Mouse (Mus musculus) heart, embryonic 10.5 days (tissue): Measurements from ENCODE around the gene Tmprss9. TPM values are rescaled to one million over a fixed set of nuclear protein-coding genes. Genes with fewer than 3 reads are reported as not detected.

ENCODE experiments used
- DNase-seq: peaks from one replicate; pipeline ENCODE4 v3.0.0-alpha.2; 2017; ENCODE audit warnings: low spot score
- H3K27ac ChIP-seq: fragments of 300-500 bp; sonication (generic); 2 replicates; pipeline ENCODE4 v1.5.1; 2016; ENCODE audit warnings: mild to moderate bottlenecking
- H3K27me3 ChIP-seq: fragments of 300-500 bp; sonication (generic); 2 replicates; pipeline ENCODE4 v1.6.1; 2016; ENCODE audit warnings: mild to moderate bottlenecking; ENCODE audit not compliant: poor library complexity, insufficient read depth, severe bottlenecking
- H3K36me3 ChIP-seq: fragments of 300-500 bp; sonication (generic); 2 replicates; pipeline ENCODE4 v1.6.1; 2016; ENCODE audit warnings: mild to moderate bottlenecking, moderate library complexity
- H3K4me1 ChIP-seq: fragments of 300-500 bp; sonication (generic); 2 replicates; pipeline ENCODE4 v1.6.1; 2016; ENCODE audit warnings: mild to moderate bottlenecking
- H3K4me3 ChIP-seq: fragments of 300-500 bp; sonication (generic); 2 replicates; pipeline ENCODE4 v1.5.1; 2016; ENCODE audit warnings: mild to moderate bottlenecking, moderate library complexity
- H3K9me3 ChIP-seq: fragments of 300-500 bp; sonication (generic); 2 replicates; pipeline ENCODE4 v1.6.1; 2016; ENCODE audit warnings: mild to moderate bottlenecking, moderate library complexity
- WGBS: fragments of 180-500 bp; shearing (Covaris S2); methylation state at CpG from one replicate; pipeline ENCODE4 v1.1.7; 2016; 5-methylcytosine and 5-hydroxymethylcytosine counted together
- polyA plus RNA-seq: library from polyadenylated mRNA; unstranded; fragments of >200 nt; fragmentation: Nextera tagmentation; extraction: Ambion mirVana; gene quantifications from 2 replicates; pipeline ENCODE4 v1.2.1, GENCODE M21; 2016

Gene Tmprss9
- polyA plus RNA-seq, 1 experiment from 2014 or later, result not detected

DNA sequence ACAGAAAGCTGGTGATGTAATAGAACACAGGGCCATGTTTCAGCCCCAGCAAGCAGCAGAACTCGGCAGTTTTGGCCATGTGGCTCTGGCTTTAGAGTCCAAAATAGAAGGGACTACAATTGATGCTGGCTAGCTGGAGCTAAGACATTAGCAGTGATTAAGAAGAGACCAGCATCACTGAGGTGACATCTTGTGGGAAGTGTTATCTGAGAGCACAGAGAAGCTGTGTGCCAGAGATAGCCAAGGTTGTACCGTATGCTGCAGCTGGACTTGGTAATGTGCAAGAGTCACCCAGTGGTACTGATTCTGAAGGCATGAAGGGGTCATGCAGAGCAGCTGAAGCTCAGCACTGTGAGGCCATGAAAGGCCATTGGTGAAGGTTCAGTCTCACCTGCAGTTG lies 43.6 kb downstream of the Tmprss9 start:
- Histone ChIP-seq H3K4me1 (peaks cover 44% of the 10 kb centered on the region), H3K27me3 (no peaks in the 10 kb centered on the region), H3K9me3 (no peaks in the 10 kb centered on the region), H3K4me3 (no peak overlapping the region), H3K27ac (no peak overlapping the region), H3K36me3 (peaks cover 55% of the 10 kb centered on the region)
- no peak for DNase-seq
- WGBS, result 69% methylated on average over 2 of the region's 2 CpGs

GRCm38 (mm10) chr10:80915736-80916135 lies 44.1 kb downstream of the Tmprss9 start:
- Histone ChIP-seq H3K4me3 (no peak overlapping the region), H3K36me3 (peaks cover 50% of the 10 kb centered on the region), H3K9me3 (no peaks in the 10 kb centered on the region), H3K27me3 (no peaks in the 10 kb centered on the region), H3K27ac (no peak overlapping the region), H3K4me1 (peaks cover 44% of the 10 kb centered on the region)
- 80% methylated on average over 4 of the region's 4 CpGs for WGBS
- DNase-seq, result no peak

DNA sequence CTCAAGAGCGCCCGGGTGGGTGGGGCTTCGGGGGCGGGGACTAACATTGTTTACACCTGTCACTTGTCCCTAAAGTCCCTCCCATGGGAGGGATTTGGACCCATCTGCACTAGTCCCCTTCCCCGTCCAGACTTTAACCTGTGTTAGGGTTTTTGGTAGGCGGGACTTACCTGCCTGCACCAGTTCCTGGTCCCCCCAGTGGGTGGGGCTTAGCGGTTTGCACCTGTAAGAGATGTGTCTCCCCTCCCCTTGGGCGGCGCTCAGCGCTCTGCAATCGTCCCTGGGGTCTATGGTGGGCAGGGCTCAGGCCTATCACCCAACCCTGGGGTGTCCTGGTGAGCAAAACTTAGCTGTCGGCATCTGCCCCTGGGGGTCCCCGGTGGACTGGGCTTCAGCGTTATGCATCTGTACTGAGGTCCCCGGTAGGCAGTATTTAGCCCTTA lies 45.7 kb downstream of the Tmprss9 start:
- Histone ChIP-seq H3K27ac (peak overlapping the region; percentile 93), H3K9me3 (no peaks in the 10 kb centered on the region), H3K36me3 (peaks cover 35% of the 10 kb centered on the region), H3K27me3 (no peaks in the 10 kb centered on the region), H3K4me1 (peaks cover 54% of the 10 kb centered on the region), H3K4me3 (peak overlapping the region; percentile 97)
- WGBS, result 2% methylated on average over 15 of the region's 15 CpGs
- no peak for DNase-seq

DNA sequence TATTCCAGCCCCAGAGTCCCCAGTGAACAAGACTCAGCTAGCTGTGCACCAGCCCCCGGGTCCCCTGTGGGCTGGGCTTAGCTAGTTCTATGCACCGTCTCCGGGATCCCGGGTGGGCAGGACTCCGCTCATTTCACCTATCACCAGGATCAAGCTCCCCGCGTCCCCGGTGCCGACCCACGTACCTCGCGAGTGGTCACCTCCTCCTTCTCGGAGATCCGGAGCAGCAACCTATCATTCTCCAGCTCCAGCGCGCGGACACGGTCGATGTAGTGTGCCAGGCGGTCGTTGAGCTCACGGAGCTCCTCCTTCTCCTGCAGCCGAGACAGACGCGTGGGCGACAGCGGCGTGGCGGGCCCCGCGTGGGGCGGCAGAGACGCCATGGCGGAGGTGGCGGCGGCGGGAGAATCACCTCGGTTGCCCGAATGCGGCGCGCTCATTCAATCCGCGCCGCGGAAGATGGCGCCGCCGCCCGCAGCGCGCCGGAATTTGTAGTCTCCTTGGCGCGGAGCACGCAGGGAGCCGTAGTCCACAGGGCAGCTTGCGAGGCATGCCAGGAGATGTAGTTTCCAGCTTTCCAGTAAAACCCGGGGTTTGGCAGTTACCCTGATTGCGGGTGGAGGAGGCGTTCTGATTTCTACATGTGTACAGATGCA lies 46.3 kb downstream of the Tmprss9 start, which contains the start of gene Lmnb2:
Gene Lmnb2 (minus strand): TSS at position 467 of the 656 bp plus-strand sequence.
- under 1% methylated on average over 61 of the region's 61 CpGs for WGBS
- Histone ChIP-seq H3K4me3 (peak within 1 kb of the TSS; percentile 97), H3K27ac (peak within 1 kb of the TSS; percentile 93), H3K9me3 (no peaks in the 10 kb centered on the region), H3K27me3 (no peaks in the 10 kb centered on the region), H3K4me1 (peaks cover 52% of the 10 kb centered on the region), H3K36me3 (peaks cover 30% of the 10 kb centered on the region)
- peak; percentile 87 for DNase-seq

- H3K9me3 ChIP-seq, result no peaks in the 10 kb centered on the region
- no peak for DNase-seq
- no peaks in the 10 kb centered on the region for H3K27me3 ChIP-seq
- H3K4me1 ChIP-seq, result peaks cover 26% of the 10 kb centered on the region
- H3K4me3 ChIP-seq, result peak overlapping the region; percentile 55
- peak overlapping the region; percentile 81 for H3K27ac ChIP-seq
- H3K36me3 ChIP-seq, result no peaks in the 10 kb centered on the region
- 4% methylated on average over 16 of the region's 16 CpGs for WGBS
Measured at GRCm38 (mm10) chr10:80921923-80922322, 50.3 kb downstream of the Tmprss9 start.

DNA sequence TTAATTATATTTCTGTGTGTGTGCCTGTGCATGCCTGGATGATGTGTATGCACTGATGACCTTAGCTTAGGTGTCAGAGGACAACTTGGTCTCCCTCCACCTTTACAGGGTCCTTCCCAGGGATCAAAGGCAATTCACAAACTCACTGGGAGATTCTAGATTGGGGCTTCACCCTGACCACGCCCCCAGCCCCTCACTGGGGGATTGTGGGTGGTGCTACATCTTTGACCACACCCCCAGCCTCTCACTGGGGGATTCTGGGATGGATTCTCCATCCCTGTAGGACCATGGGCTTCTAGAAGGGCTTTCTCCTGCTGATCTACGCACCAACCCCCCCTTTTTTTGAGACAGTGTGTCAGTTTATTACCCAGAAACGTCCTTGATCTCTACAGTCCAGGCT lies 53.8 kb downstream of the Tmprss9 start:
- no peak for DNase-seq
- Histone ChIP-seq H3K36me3 (no peaks in the 10 kb centered on the region), H3K27ac (no peak overlapping the region), H3K9me3 (no peaks in the 10 kb centered on the region), H3K4me1 (peaks cover 34% of the 10 kb centered on the region), H3K27me3 (peaks cover 2% of the 10 kb centered on the region; the same call in 1 of the 2 replicates), H3K4me3 (no peak overlapping the region)
- WGBS, result 41% methylated on average over 3 of the region's 3 CpGs

- H3K27ac ChIP-seq, result peak overlapping the region; percentile 92
- no peaks in the 10 kb centered on the region for H3K9me3 ChIP-seq
- H3K4me1 ChIP-seq, result peaks cover 55% of the 10 kb centered on the region
- H3K36me3 ChIP-seq, result no peaks in the 10 kb centered on the region
- H3K4me3 ChIP-seq, result peak overlapping the region; percentile 74
- WGBS, result under 1% methylated on average over 48 of the region's 48 CpGs
- H3K27me3 ChIP-seq, result peaks cover 34% of the 10 kb centered on the region
- peak; percentile 95 for DNase-seq
Measured at GRCm38 (mm10) chr10:80928586-80929298, 57.1 kb downstream of the Tmprss9 start.

GRCm38 (mm10) chr10:80929299-80930226 lies 57.9 kb downstream of the Tmprss9 start, which contains the start of gene Gadd45b:
Gene Gadd45b (plus strand): TSS chr10:80930073.
- H3K4me3 ChIP-seq, result peak within 1 kb of the TSS; percentile 74
- under 1% methylated on average over 56 of the region's 56 CpGs for WGBS
- H3K9me3 ChIP-seq, result no peaks in the 10 kb centered on the region
- peaks cover 42% of the 10 kb centered on the region for H3K27me3 ChIP-seq
- peak within 1 kb of the TSS; percentile 92 for H3K27ac ChIP-seq
- peak; percentile 99 for DNase-seq
- H3K36me3 ChIP-seq, result no peaks in the 10 kb centered on the region
- peaks cover 62% of the 10 kb centered on the region for H3K4me1 ChIP-seq

- Histone ChIP-seq H3K9me3 (no peaks in the 10 kb centered on the region), H3K27ac (peak overlapping the region; percentile 84), H3K4me1 (peaks cover 69% of the 10 kb centered on the region), H3K4me3 (peak overlapping the region; percentile 74), H3K36me3 (no peaks in the 10 kb centered on the region), H3K27me3 (peaks cover 50% of the 10 kb centered on the region)
- DNase-seq, result no peak
- 1% methylated on average over 45 of the region's 45 CpGs for WGBS
Measured at GRCm38 (mm10) chr10:80930361-80931152, 58.9 kb downstream of the Tmprss9 start.

DNA sequence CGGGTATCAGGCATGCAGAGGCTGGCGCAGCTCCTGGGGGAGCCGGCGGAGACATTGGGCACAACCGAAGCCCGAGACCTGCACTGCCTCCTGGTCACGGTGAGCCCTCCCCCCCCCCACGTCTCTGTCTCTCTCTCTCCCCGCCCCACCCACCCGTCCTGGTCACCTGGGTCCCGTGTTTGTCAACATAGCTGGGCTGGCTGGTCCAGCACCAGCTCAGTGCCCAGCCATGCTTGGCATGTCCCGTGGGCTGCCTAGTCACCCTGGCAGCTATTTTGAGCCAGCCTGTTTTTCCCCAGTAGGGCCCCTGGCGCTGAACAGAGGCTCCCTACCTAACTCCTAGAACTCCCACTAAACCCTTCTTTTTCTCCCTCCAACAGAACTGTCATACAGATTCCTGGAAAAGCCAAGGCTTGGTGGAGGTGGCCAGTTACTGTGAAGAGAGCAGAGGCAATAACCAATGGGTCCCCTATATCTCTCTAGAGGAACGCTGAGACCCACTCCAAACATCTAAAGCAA lies 59.6 kb downstream of the Tmprss9 start:
- H3K27me3 ChIP-seq, result peaks cover 56% of the 10 kb centered on the region
- H3K36me3 ChIP-seq, result no peaks in the 10 kb centered on the region
- peak overlapping the region; percentile 84 for H3K27ac ChIP-seq
- no peak for DNase-seq
- H3K4me1 ChIP-seq, result peaks cover 76% of the 10 kb centered on the region
- no peaks in the 10 kb centered on the region for H3K9me3 ChIP-seq
- H3K4me3 ChIP-seq, result peak overlapping the region; percentile 74
- WGBS, result 4% methylated on average over 13 of the region's 14 CpGs

- Histone ChIP-seq H3K27ac (peak overlapping the region; percentile 84), H3K36me3 (no peaks in the 10 kb centered on the region), H3K4me1 (peaks cover 81% of the 10 kb centered on the region), H3K9me3 (no peaks in the 10 kb centered on the region), H3K4me3 (peak overlapping the region; percentile 74), H3K27me3 (peaks cover 61% of the 10 kb centered on the region)
- 3% methylated on average over 26 of the region's 26 CpGs for WGBS
- no peak for DNase-seq
Measured at GRCm38 (mm10) chr10:80931695-80932094, 60.0 kb downstream of the Tmprss9 start.

DNA sequence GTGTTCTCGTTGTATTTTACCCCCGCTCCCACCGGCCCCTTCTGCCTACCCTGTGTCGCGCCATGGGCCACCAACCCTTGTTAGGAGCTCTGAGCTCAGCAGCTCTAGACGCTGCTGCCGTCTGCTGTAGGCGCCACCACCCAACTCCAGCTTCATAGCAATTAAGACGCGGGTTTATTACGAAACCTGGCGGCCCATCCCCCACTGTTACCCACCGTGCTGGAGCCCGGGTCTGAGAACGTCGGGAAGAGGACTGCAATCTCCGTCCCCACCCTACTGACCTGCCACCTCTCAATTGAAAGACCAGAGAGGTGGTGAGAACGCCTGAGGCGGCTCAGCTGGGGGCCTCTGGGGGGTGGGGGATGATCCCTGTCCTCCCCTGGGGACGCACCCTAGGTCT lies 60.6 kb downstream of the Tmprss9 start:
- peaks cover 82% of the 10 kb centered on the region for H3K4me1 ChIP-seq
- H3K9me3 ChIP-seq, result no peaks in the 10 kb centered on the region
- H3K36me3 ChIP-seq, result no peaks in the 10 kb centered on the region
- no peak for DNase-seq
- H3K27me3 ChIP-seq, result peaks cover 66% of the 10 kb centered on the region
- peak overlapping the region; percentile 84 for H3K27ac ChIP-seq
- H3K4me3 ChIP-seq, result peak overlapping the region; percentile 74
- WGBS, result under 1% methylated on average over 20 of the region's 20 CpGs
